Mouse (Mus musculus) WW6 (cell line): Measurements from ENCODE around the gene Otogl.

ENCODE experiments used
- DNase-seq: peaks from one replicate; pipeline ENCODE4 v3.0.0-alpha.2; 2013; ENCODE audit warnings: low read depth, low spot score

Otogl gene

GRCm38 (mm10) chr10:107912084-107912573, at the start of gene Otogl:
Gene Otogl (minus strand): TSS chr10:107912134.
- DNase-seq, result no peak

- DNase-seq, result no peak
Observed at GRCm38 (mm10) chr10:107956588-107956987, 44.7 kb upstream of the Otogl start.

- DNase-seq, result no peak
Observed at GRCm38 (mm10) chr10:107954444-107954843, 42.5 kb upstream of the Otogl start.

GRCm38 (mm10) chr10:107951596-107951995, 39.7 kb upstream of the Otogl start:
- DNase-seq, result no peak

- no peak for DNase-seq
Observed at GRCm38 (mm10) chr10:107949945-107950344, 38.0 kb upstream of the Otogl start.

- no peak for DNase-seq
Observed at GRCm38 (mm10) chr10:107948647-107949046, 36.7 kb upstream of the Otogl start.

- no peak for DNase-seq
Observed at GRCm38 (mm10) chr10:107948038-107948437, 36.1 kb upstream of the Otogl start.

GRCm38 (mm10) chr10:107946348-107946747, 34.4 kb upstream of the Otogl start:
- no peak for DNase-seq

GRCm38 (mm10) chr10:107943859-107944258, 31.9 kb upstream of the Otogl start:
- no peak for DNase-seq

GRCm38 (mm10) chr10:107941188-107941900, 29.4 kb upstream of the Otogl start:
- DNase-seq, result no peak

GRCm38 (mm10) chr10:107940302-107940701, 28.4 kb upstream of the Otogl start:
- no peak for DNase-seq

- no peak for DNase-seq
Observed at GRCm38 (mm10) chr10:107939821-107940220, 27.9 kb upstream of the Otogl start.

GRCm38 (mm10) chr10:107934055-107934454, 22.1 kb upstream of the Otogl start:
- no peak for DNase-seq

GRCm38 (mm10) chr10:107933527-107933926, 21.6 kb upstream of the Otogl start:
- no peak for DNase-seq

- DNase-seq, result no peak
Observed at GRCm38 (mm10) chr10:107931833-107932828, 20.2 kb upstream of the Otogl start.

GRCm38 (mm10) chr10:107930471-107931021, 18.6 kb upstream of the Otogl start:
- DNase-seq, result no peak

GRCm38 (mm10) chr10:107925306-107925705, 13.4 kb upstream of the Otogl start:
- DNase-seq, result no peak

GRCm38 (mm10) chr10:107923860-107924259, 11.9 kb upstream of the Otogl start:
- no peak for DNase-seq

- no peak for DNase-seq
Observed at GRCm38 (mm10) chr10:107922750-107923149, 10.8 kb upstream of the Otogl start.

GRCm38 (mm10) chr10:107921549-107921948, 9.6 kb upstream of the Otogl start:
- DNase-seq, result no peak

GRCm38 (mm10) chr10:107921134-107921533, 9.2 kb upstream of the Otogl start:
- DNase-seq, result no peak

GRCm38 (mm10) chr10:107913013-107913412, 1.1 kb upstream of the Otogl start:
- DNase-seq, result no peak
